Mouse (Mus musculus) T-helper 2 cell (primary cell): Measurements from ENCODE around the gene Trappc3.
"Not testable (repeated sequence)": the region's sequence is repeated elsewhere in the genome, so short reads cannot be mapped to it uniquely, and the experiment has no call there.

ENCODE experiments used
- in situ Hi-C: fragments of 300-600 bp; cut with MboI, MseI; formaldehyde crosslinking; loops from one replicate; pipeline ENCODE4 v1.15.1; 2025; ENCODE audit warnings: high pct_unique_total_duplicates

The Trappc3 gene

GRCm38 (mm10) chr4:126262119-126262807 is at the start of gene Trappc3:
Gene Trappc3, plus strand, starts transcription at chr4:126262325.
- in situ Hi-C loops: loop anchor here (5.0 kb wide), 1 partner anchor 35 kb away; no protein-coding TSS in a partner anchor

- in situ Hi-C loops: no loop called here
These were observed 44.4 kb upstream of the Trappc3 start for GRCm38 (mm10) chr4:126217771-126218170.

- in situ Hi-C loops: not testable (repeated sequence)
These were observed 42.6 kb upstream of the Trappc3 start for GRCm38 (mm10) chr4:126219540-126219939.

- in situ Hi-C loops: loop anchor here (5.0 kb wide), 1 partner anchor 87 kb away; no protein-coding TSS in a partner anchor
These were observed 42.1 kb upstream of the Trappc3 start for GRCm38 (mm10) chr4:126220045-126220444.

GRCm38 (mm10) chr4:126222631-126223030 is 39.5 kb upstream of the Trappc3 start:
- in situ Hi-C loops: loop anchor here (5.0 kb wide), 1 partner anchor 85 kb away; no protein-coding TSS in a partner anchor

GRCm38 (mm10) chr4:126226640-126227039 is 35.5 kb upstream of the Trappc3 start:
- in situ Hi-C loops: loop anchor here (5.0 kb wide), 1 partner anchor 36 kb away; the partner anchor contains the start of gene Trappc3

GRCm38 (mm10) chr4:126227077-126227761 is 34.9 kb upstream of the Trappc3 start:
- in situ Hi-C loops: loop anchor here (5.0 kb wide), 1 partner anchor 35 kb away; the partner anchor contains the start of gene Trappc3

- in situ Hi-C loops: loop anchor here (5.0 kb wide), 1 partner anchor 34 kb away; the partner anchor contains the start of gene Trappc3
These were observed 34.0 kb upstream of the Trappc3 start for GRCm38 (mm10) chr4:126228144-126228543.

- in situ Hi-C loops: loop anchor here (5.0 kb wide), 1 partner anchor 32 kb away; the partner anchor contains the start of gene Trappc3
These were observed 32.2 kb upstream of the Trappc3 start for GRCm38 (mm10) chr4:126229900-126230299.

- in situ Hi-C loops: no loop called here
These were observed 28.3 kb upstream of the Trappc3 start for GRCm38 (mm10) chr4:126233676-126234308.

- in situ Hi-C loops: no loop called here
These were observed 27.5 kb upstream of the Trappc3 start for GRCm38 (mm10) chr4:126234496-126235175.

- in situ Hi-C loops: no loop called here
These were observed 26.9 kb upstream of the Trappc3 start for GRCm38 (mm10) chr4:126235191-126235590.

GRCm38 (mm10) chr4:126236467-126237280 is 25.5 kb upstream of the Trappc3 start:
- in situ Hi-C loops: no loop called here

- in situ Hi-C loops: no loop called here
These were observed 24.3 kb upstream of the Trappc3 start for GRCm38 (mm10) chr4:126237721-126238242.

GRCm38 (mm10) chr4:126239862-126240475 is 22.2 kb upstream of the Trappc3 start:
- in situ Hi-C loops: no loop called here

GRCm38 (mm10) chr4:126241956-126242355 is 20.2 kb upstream of the Trappc3 start:
- in situ Hi-C loops: no loop called here

- in situ Hi-C loops: no loop called here
These were observed 19.6 kb upstream of the Trappc3 start for GRCm38 (mm10) chr4:126242510-126242909.

GRCm38 (mm10) chr4:126246202-126246889 is 15.8 kb upstream of the Trappc3 start:
- in situ Hi-C loops: no loop called here

GRCm38 (mm10) chr4:126248261-126248868 is 13.8 kb upstream of the Trappc3 start:
- in situ Hi-C loops: no loop called here
